Mouse (Mus musculus) midbrain, embryonic 13.5 days (tissue): ENCODE data around the gene Tarm1. TPM values are rescaled to one million over a fixed set of nuclear protein-coding genes. Genes with fewer than 3 reads are reported as not detected.

Experiments
- ATAC-seq: fragments of 200-750 bp; cut with Nextera tagmentation; 2 replicates; pipeline ENCODE4 v1.8.0; 2017; ENCODE audit warnings: mild to moderate bottlenecking, moderate TSS enrichment, moderate library complexity
- H3K27ac ChIP-seq: fragments of 300-500 bp; sonication (generic); 2 replicates; pipeline ENCODE4 v1.5.1; 2015; ENCODE audit warnings: inconsistent platforms, mild to moderate bottlenecking, moderate library complexity
- H3K27me3 ChIP-seq: fragments of 300-500 bp; sonication (generic); 2 replicates; pipeline ENCODE4 v1.6.1; 2015; ENCODE audit warnings: mild to moderate bottlenecking, inconsistent platforms
- H3K36me3 ChIP-seq: fragments of 300-500 bp; sonication (generic); 2 replicates; pipeline ENCODE4 v1.6.1; 2015; ENCODE audit warnings: mild to moderate bottlenecking, inconsistent platforms
- H3K4me1 ChIP-seq: fragments of 300-500 bp; sonication (generic); replicated peaks from 2 replicates; pipeline ENCODE4 v1.6.1; 2015; ENCODE audit warnings: inconsistent platforms
- H3K4me2 ChIP-seq: fragments of 300-500 bp; sonication (generic); replicated peaks from 2 replicates; pipeline ENCODE4 v1.6.1; 2015; ENCODE audit warnings: moderate library complexity, mild to moderate bottlenecking, inconsistent platforms
- H3K4me3 ChIP-seq: fragments of 300-500 bp; sonication (generic); replicated peaks from 2 replicates; pipeline ENCODE4 v1.5.1; 2015; ENCODE audit warnings: mild to moderate bottlenecking, inconsistent platforms
- H3K9ac ChIP-seq: fragments of 300-500 bp; sonication (generic); replicated peaks from 2 replicates; pipeline ENCODE4 v1.6.1; 2015; ENCODE audit warnings: mild to moderate bottlenecking, inconsistent platforms
- H3K9me3 ChIP-seq: fragments of 300-500 bp; sonication (generic); 2 replicates; pipeline ENCODE4 v1.6.1; 2016; ENCODE audit warnings: mild to moderate bottlenecking, inconsistent platforms
- WGBS: fragments of 180-500 bp; shearing (Covaris S2); methylation state at CpG from one replicate; pipeline ENCODE4 v1.1.7; 2015; 5-methylcytosine and 5-hydroxymethylcytosine counted together
- polyA plus RNA-seq: library from polyadenylated mRNA; unstranded; fragments of >200 nt; fragmentation: Nextera tagmentation; extraction: Ambion mirVana; gene quantifications from 2 replicates; pipeline ENCODE4 v1.2.1, GENCODE M21; 2015

Tarm1 gene
- polyA plus RNA-seq, 1 experiment from 2014 or later, result not detected

DNA sequence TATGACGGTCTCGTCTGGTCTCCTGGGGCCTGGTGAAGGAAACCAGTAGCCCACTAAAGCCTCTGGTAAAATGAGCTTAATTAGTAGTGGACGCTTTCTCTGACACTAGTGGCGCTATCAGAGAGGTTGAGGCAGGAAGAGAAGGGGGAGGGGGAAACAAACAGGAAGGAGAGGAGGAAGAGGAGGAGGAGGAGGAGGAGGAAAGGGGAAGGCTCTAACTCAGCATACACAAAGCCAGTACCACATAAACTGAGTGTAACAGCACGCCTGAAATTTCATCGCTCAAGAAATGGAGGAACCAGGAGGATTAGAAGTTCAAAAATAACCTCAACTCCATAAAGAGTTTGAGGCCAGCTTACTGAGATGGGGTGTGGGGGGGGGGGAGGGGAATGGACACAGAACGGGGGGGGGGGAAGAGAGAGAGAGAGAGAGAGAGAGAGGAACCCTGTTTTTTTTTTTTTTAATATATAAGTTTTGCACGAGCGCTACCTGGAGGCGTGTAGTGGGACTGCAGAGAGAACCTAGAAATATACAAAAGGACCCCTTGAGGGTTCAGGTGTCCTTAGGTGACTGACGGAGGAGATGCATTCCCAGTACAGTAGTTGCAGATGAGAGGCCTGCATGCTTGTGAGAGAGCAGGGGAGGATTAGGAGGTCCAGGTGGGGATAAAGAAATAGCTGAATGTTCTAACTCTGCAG lies 48.8 kb downstream of the Tarm1 start:
- Histone ChIP-seq H3K9me3 (no peaks in the 10 kb centered on the region), H3K4me3 (no peak overlapping the region), H3K4me2 (no peak overlapping the region), H3K4me1 (no peaks in the 10 kb centered on the region), H3K9ac (no peak overlapping the region), H3K36me3 (no peaks in the 10 kb centered on the region), H3K27ac (no peak overlapping the region), H3K27me3 (no peaks in the 10 kb centered on the region)
- WGBS, result 61% methylated on average over 11 of the region's 11 CpGs
- ATAC-seq, result no peak

GRCm38 (mm10) chr7:3452821-3453485 lies 49.5 kb downstream of the Tarm1 start:
- WGBS, result 60% methylated on average over 12 of the region's 12 CpGs

GRCm38 (mm10) chr7:3451161-3451560 lies 51.3 kb downstream of the Tarm1 start:
- no peak overlapping the region for H3K4me3 ChIP-seq
- no peak overlapping the region for H3K9ac ChIP-seq
- no peak overlapping the region for H3K4me2 ChIP-seq
- no peaks in the 10 kb centered on the region for H3K9me3 ChIP-seq
- 71% methylated on average over 6 of the region's 6 CpGs for WGBS
- H3K4me1 ChIP-seq, result no peaks in the 10 kb centered on the region
- no peaks in the 10 kb centered on the region for H3K36me3 ChIP-seq
- no peak for ATAC-seq
- no peak overlapping the region for H3K27ac ChIP-seq
- H3K27me3 ChIP-seq, result no peaks in the 10 kb centered on the region

More at GRCm38 (mm10) chr7:3452821-3453485, 49.5 kb downstream of the Tarm1 start:
- no peaks in the 10 kb centered on the region for H3K27me3 ChIP-seq
- H3K9me3 ChIP-seq, result no peaks in the 10 kb centered on the region
- no peak overlapping the region for H3K9ac ChIP-seq
- no peaks in the 10 kb centered on the region for H3K36me3 ChIP-seq
- H3K27ac ChIP-seq, result no peak overlapping the region
- ATAC-seq, result no peak
- no peak overlapping the region for H3K4me3 ChIP-seq
- no peaks in the 10 kb centered on the region for H3K4me1 ChIP-seq
- H3K4me2 ChIP-seq, result no peak overlapping the region

GRCm38 (mm10) chr7:3450671-3451070 lies 51.8 kb downstream of the Tarm1 start:
- no peak overlapping the region for H3K9ac ChIP-seq
- ATAC-seq, result no peak
- no peaks in the 10 kb centered on the region for H3K27me3 ChIP-seq
- H3K4me2 ChIP-seq, result no peak overlapping the region
- no peak overlapping the region for H3K4me3 ChIP-seq
- no peaks in the 10 kb centered on the region for H3K36me3 ChIP-seq
- no peaks in the 10 kb centered on the region for H3K4me1 ChIP-seq
- no peak overlapping the region for H3K27ac ChIP-seq
- H3K9me3 ChIP-seq, result no peaks in the 10 kb centered on the region
- WGBS, result 72% methylated on average over 5 of the region's 5 CpGs

GRCm38 (mm10) chr7:3448737-3449454 lies 53.5 kb downstream of the Tarm1 start:
- Histone ChIP-seq H3K9me3 (no peaks in the 10 kb centered on the region), H3K27me3 (no peaks in the 10 kb centered on the region), H3K27ac (no peak overlapping the region), H3K4me3 (no peak overlapping the region), H3K36me3 (no peaks in the 10 kb centered on the region), H3K9ac (no peak overlapping the region), H3K4me2 (no peak overlapping the region), H3K4me1 (no peaks in the 10 kb centered on the region)
- WGBS, result 20% methylated on average over 15 of the region's 15 CpGs
- ATAC-seq, result peak; percentile 81

- no peaks in the 10 kb centered on the region for H3K4me1 ChIP-seq
- no peaks in the 10 kb centered on the region for H3K9me3 ChIP-seq
- no peak overlapping the region for H3K27ac ChIP-seq
- no peak overlapping the region for H3K9ac ChIP-seq
- 73% methylated on average over 4 of the region's 4 CpGs for WGBS
- H3K36me3 ChIP-seq, result no peaks in the 10 kb centered on the region
- H3K27me3 ChIP-seq, result no peaks in the 10 kb centered on the region
- no peak for ATAC-seq
- H3K4me3 ChIP-seq, result no peak overlapping the region
- H3K4me2 ChIP-seq, result no peak overlapping the region
These were observed 55.4 kb downstream of the Tarm1 start for GRCm38 (mm10) chr7:3447026-3447425.

DNA sequence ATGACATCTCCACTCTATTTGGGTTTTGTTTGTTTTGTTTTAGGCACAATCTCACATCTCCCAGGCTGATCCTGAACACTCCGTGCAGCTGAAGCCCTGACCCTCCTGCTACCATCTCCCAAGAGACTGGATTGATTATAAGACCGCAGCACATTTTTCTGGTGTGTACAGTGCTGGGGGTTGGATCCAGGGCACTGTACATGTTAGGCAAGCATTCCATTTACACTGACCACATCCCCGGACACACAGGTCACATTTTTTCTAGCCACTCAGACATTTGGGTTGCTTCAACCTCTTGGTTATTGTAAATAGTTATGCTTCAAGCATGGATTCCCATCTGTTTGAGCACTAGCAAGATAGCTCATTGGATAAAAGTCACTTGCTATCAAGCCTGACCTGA lies 55.8 kb downstream of the Tarm1 start:
- H3K36me3 ChIP-seq, result no peaks in the 10 kb centered on the region
- H3K27me3 ChIP-seq, result no peaks in the 10 kb centered on the region
- H3K27ac ChIP-seq, result no peak overlapping the region
- no peaks in the 10 kb centered on the region for H3K4me1 ChIP-seq
- H3K9me3 ChIP-seq, result no peaks in the 10 kb centered on the region
- WGBS, result 83% methylated on average over 3 of the region's 3 CpGs
- no peak overlapping the region for H3K9ac ChIP-seq
- no peak overlapping the region for H3K4me3 ChIP-seq
- no peak for ATAC-seq
- no peak overlapping the region for H3K4me2 ChIP-seq

- H3K4me1 ChIP-seq, result no peaks in the 10 kb centered on the region
- no peak for ATAC-seq
- no peak overlapping the region for H3K27ac ChIP-seq
- no peak overlapping the region for H3K9ac ChIP-seq
- H3K9me3 ChIP-seq, result no peaks in the 10 kb centered on the region
- WGBS, result 86% methylated on average over 3 of the region's 3 CpGs
- H3K27me3 ChIP-seq, result no peaks in the 10 kb centered on the region
- H3K36me3 ChIP-seq, result no peaks in the 10 kb centered on the region
- H3K4me3 ChIP-seq, result no peak overlapping the region
- H3K4me2 ChIP-seq, result no peak overlapping the region
These were observed 57.7 kb downstream of the Tarm1 start for GRCm38 (mm10) chr7:3444678-3445077.

DNA sequence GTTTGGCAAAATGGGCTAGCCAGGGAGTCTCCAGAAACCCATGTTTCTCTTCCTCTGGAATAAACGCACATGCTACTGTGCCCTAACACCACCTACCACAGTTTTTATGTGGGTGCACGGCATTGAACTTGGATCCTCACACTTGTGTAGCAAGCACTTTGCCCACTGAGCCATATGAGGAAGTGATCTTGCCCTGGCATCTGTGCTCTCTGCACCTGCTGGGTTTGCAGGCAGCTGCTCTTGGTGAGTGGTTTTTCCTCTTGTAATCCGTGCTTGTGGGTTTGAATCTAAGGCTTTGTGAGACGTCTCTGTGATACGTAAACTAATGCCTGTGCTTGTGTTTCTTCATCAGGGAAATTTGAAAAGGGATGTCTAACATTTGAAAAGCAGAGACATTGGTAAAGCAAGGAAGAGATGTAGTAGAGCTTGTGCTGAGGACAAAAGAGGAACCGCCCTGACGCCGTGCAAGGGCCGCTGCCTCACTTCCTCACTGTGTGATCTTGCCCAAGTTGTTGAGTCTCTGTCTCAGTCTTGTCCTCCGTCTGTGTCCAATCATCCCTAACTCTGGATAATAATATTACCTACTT lies 59.9 kb downstream of the Tarm1 start:
- H3K9ac ChIP-seq, result no peak overlapping the region
- H3K9me3 ChIP-seq, result no peaks in the 10 kb centered on the region
- no peak overlapping the region for H3K4me3 ChIP-seq
- no peaks in the 10 kb centered on the region for H3K4me1 ChIP-seq
- no peak for ATAC-seq
- H3K27ac ChIP-seq, result no peak overlapping the region
- WGBS, result 89% methylated on average over 10 of the region's 10 CpGs
- H3K4me2 ChIP-seq, result no peak overlapping the region
- H3K36me3 ChIP-seq, result no peaks in the 10 kb centered on the region
- H3K27me3 ChIP-seq, result no peaks in the 10 kb centered on the region

DNA sequence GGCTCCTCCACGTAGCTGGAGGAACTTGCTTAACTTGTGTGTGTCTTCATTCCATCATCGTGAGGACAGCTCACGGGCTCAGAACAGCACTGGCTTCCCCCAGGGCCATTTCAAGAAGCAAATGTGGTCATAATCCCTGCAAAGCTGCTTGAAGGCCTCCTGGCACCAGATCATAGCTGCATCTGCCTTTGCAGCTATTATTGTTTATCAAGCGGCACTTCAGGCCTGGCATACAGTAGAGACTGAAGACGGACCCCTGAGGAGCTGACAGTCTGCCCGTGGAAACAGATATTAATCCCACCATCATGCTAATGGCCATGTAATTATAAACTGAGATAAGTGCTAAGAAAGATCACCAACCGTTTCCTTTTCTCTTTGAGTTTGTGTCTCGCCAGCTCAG lies 61.9 kb downstream of the Tarm1 start:
- Histone ChIP-seq H3K4me1 (no peaks in the 10 kb centered on the region), H3K9ac (no peak overlapping the region), H3K36me3 (no peaks in the 10 kb centered on the region), H3K4me3 (no peak overlapping the region), H3K4me2 (no peak overlapping the region), H3K27me3 (no peaks in the 10 kb centered on the region), H3K27ac (no peak overlapping the region), H3K9me3 (no peaks in the 10 kb centered on the region)
- ATAC-seq, result no peak
- 63% methylated on average over 8 of the region's 8 CpGs for WGBS

DNA sequence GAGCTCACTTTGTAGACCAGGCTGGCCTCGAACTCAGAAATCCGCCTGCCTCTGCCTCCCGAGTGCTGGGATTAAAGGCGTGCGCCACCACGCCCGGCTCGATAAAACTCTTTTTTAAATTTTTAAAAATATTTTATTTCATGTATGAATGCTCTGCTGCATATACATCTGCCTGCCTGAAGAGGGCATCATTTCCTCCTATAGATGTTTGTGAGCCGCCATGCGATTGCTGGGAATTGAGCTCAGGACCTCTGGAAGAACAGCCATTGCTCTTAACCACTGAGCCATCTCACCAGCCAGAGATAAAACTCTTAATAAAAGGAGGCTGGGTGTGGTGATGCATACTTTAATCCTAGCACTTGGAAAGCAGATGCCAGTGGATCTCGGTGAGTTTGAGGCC lies 62.4 kb downstream of the Tarm1 start:
- no peak overlapping the region for H3K4me2 ChIP-seq
- H3K4me1 ChIP-seq, result no peaks in the 10 kb centered on the region
- no peaks in the 10 kb centered on the region for H3K36me3 ChIP-seq
- H3K9me3 ChIP-seq, result no peaks in the 10 kb centered on the region
- no peak overlapping the region for H3K4me3 ChIP-seq
- no peak overlapping the region for H3K27ac ChIP-seq
- no peak for ATAC-seq
- H3K27me3 ChIP-seq, result no peaks in the 10 kb centered on the region
- WGBS, result 93% methylated on average over 11 of the region's 11 CpGs
- H3K9ac ChIP-seq, result no peak overlapping the region

GRCm38 (mm10) chr7:3437941-3438340 lies 64.5 kb downstream of the Tarm1 start:
- H3K4me2 ChIP-seq, result no peak overlapping the region

More at GRCm38 (mm10) chr7:3437941-3438340, 64.5 kb downstream of the Tarm1 start:
- WGBS, result 48% methylated on average over 5 of the region's 5 CpGs
- H3K27me3 ChIP-seq, result no peaks in the 10 kb centered on the region
- H3K9ac ChIP-seq, result no peak overlapping the region
- H3K4me3 ChIP-seq, result no peak overlapping the region
- no peaks in the 10 kb centered on the region for H3K36me3 ChIP-seq
- H3K27ac ChIP-seq, result no peak overlapping the region
- ATAC-seq, result no peak
- no peaks in the 10 kb centered on the region for H3K4me1 ChIP-seq
- no peaks in the 10 kb centered on the region for H3K9me3 ChIP-seq
